Mouse (Mus musculus): ENCODE measurements at regions not wholly inside any gene's neighbourhood (a gene's known extent, or its start where the extent isn't known, plus 50 kb on each side); places are given as distances from the start of the nearest gene placed in this dataset.

GRCm38 (mm10) chr14:58387348-58388000, 317.1 kb downstream of the Fgf9 start:
- Histone ChIP-seq H3K4me1 (replicated peaks; ENCODE audit: control insufficient read depth, insufficient read depth, low read length) (peaks cover 6% of the 10 kb centered on the region; the same call in 1 of the 2 replicates), H3K36me3 (ENCODE audit: control insufficient read depth, insufficient read depth, low read length) (no peaks in the 10 kb centered on the region), H3K4me2 (ENCODE audit: low read depth, low read length, severe bottlenecking) (no peak overlapping the region), H3K27ac (ENCODE audit: low read depth, low read length) (no peak overlapping the region), H3K4me3 (ENCODE audit: low read depth, low read length) (no peak overlapping the region), H3K9ac (ENCODE audit: low read length) (no peak overlapping the region), H3K9me3 (ENCODE audit: control insufficient read depth, low read length) (no peaks in the 10 kb centered on the region), H3K27me3 (ENCODE audit: control insufficient read depth, insufficient read depth, low read length) (no peaks in the 10 kb centered on the region)
- DNase-seq (ENCODE audit: low spot score), result no peak
- no peak for ATAC-seq (replicated peaks; ENCODE audit: low FRiP score)
- 72% methylated on average over 9 of the region's 9 CpGs for WGBS

GRCm38 (mm10) chr14:58375056-58375455, 304.7 kb downstream of the Fgf9 start:
- Histone ChIP-seq H3K4me3 (ENCODE audit: low read depth, low read length) (no peak overlapping the region), H3K9ac (ENCODE audit: low read length) (no peak overlapping the region), H3K27ac (ENCODE audit: low read depth, low read length) (no peak overlapping the region), H3K9me3 (ENCODE audit: control insufficient read depth, low read length) (no peaks in the 10 kb centered on the region; the same call in 1 of the 2 replicates), H3K4me1 (replicated peaks; ENCODE audit: control insufficient read depth, insufficient read depth, low read length) (no peaks in the 10 kb centered on the region), H3K27me3 (ENCODE audit: control insufficient read depth, insufficient read depth, low read length) (no peaks in the 10 kb centered on the region), H3K4me2 (ENCODE audit: low read depth, low read length, severe bottlenecking) (no peak overlapping the region), H3K36me3 (ENCODE audit: control insufficient read depth, insufficient read depth, low read length) (no peaks in the 10 kb centered on the region)
- DNase-seq (ENCODE audit: low spot score) (no peak), ATAC-seq (replicated peaks; ENCODE audit: low FRiP score) (no peak)

GRCm38 (mm10) chr14:58356824-58357223, 286.5 kb downstream of the Fgf9 start:
- Histone ChIP-seq H3K27me3 (ENCODE audit: control insufficient read depth, insufficient read depth, low read length) (no peaks in the 10 kb centered on the region), H3K9me3 (ENCODE audit: control insufficient read depth, low read length) (no peaks in the 10 kb centered on the region), H3K9ac (ENCODE audit: low read length) (no peak overlapping the region), H3K27ac (ENCODE audit: low read depth, low read length) (no peak overlapping the region), H3K4me3 (ENCODE audit: low read depth, low read length) (no peak overlapping the region), H3K36me3 (ENCODE audit: control insufficient read depth, insufficient read depth, low read length) (no peaks in the 10 kb centered on the region), H3K4me1 (replicated peaks; ENCODE audit: control insufficient read depth, insufficient read depth, low read length) (no peaks in the 10 kb centered on the region), H3K4me2 (ENCODE audit: low read depth, low read length, severe bottlenecking) (no peak overlapping the region)
- 78% methylated on average over 2 of the region's 2 CpGs for WGBS
- ATAC-seq (replicated peaks; ENCODE audit: low FRiP score), result no peak
- DNase-seq (ENCODE audit: low spot score), result no peak

- no peaks in the 10 kb centered on the region for H3K4me1 ChIP-seq (replicated peaks; ENCODE audit: control insufficient read depth, insufficient read depth, low read length)
- H3K4me2 ChIP-seq (ENCODE audit: low read depth, low read length, severe bottlenecking), result no peak overlapping the region
- H3K9me3 ChIP-seq (ENCODE audit: control insufficient read depth, low read length), result no peaks in the 10 kb centered on the region
- H3K27ac ChIP-seq (ENCODE audit: low read depth, low read length), result no peak overlapping the region
- no peaks in the 10 kb centered on the region for H3K27me3 ChIP-seq (ENCODE audit: control insufficient read depth, insufficient read depth, low read length)
- no peaks in the 10 kb centered on the region for H3K36me3 ChIP-seq (ENCODE audit: control insufficient read depth, insufficient read depth, low read length)
- ATAC-seq (replicated peaks; ENCODE audit: low FRiP score) (no peak), DNase-seq (ENCODE audit: low spot score) (no peak)
- H3K4me3 ChIP-seq (ENCODE audit: low read depth, low read length), result no peak overlapping the region
- H3K9ac ChIP-seq (ENCODE audit: low read length), result no peak overlapping the region
Measured at GRCm38 (mm10) chr14:58352986-58353385, 282.6 kb downstream of the Fgf9 start.

- 60% methylated on average over 14 of the region's 14 CpGs for WGBS
- no peak overlapping the region for H3K9ac ChIP-seq (ENCODE audit: low read length)
- no peaks in the 10 kb centered on the region for H3K36me3 ChIP-seq (ENCODE audit: control insufficient read depth, insufficient read depth, low read length)
- H3K27ac ChIP-seq (ENCODE audit: low read depth, low read length), result no peak overlapping the region
- H3K27me3 ChIP-seq (ENCODE audit: control insufficient read depth, insufficient read depth, low read length), result no peaks in the 10 kb centered on the region
- no peaks in the 10 kb centered on the region for H3K9me3 ChIP-seq (ENCODE audit: control insufficient read depth, low read length)
- ATAC-seq (replicated peaks; ENCODE audit: low FRiP score), result no peak
- H3K4me1 ChIP-seq (replicated peaks; ENCODE audit: control insufficient read depth, insufficient read depth, low read length), result no peaks in the 10 kb centered on the region
- no peak overlapping the region for H3K4me2 ChIP-seq (ENCODE audit: low read depth, low read length, severe bottlenecking)
- DNase-seq (ENCODE audit: low spot score), result no peak
- H3K4me3 ChIP-seq (ENCODE audit: low read depth, low read length), result no peak overlapping the region
Measured at GRCm38 (mm10) chr14:58336148-58336547, 265.8 kb downstream of the Fgf9 start.

- ATAC-seq (replicated peaks; ENCODE audit: low FRiP score), result no peak
- no peak overlapping the region for H3K4me2 ChIP-seq (ENCODE audit: low read depth, low read length, severe bottlenecking)
- no peak overlapping the region for H3K4me3 ChIP-seq (ENCODE audit: low read depth, low read length)
Measured at GRCm38 (mm10) chr14:58323164-58323563, 252.8 kb downstream of the Fgf9 start.

GRCm38 (mm10) chr14:58322461-58322860, 252.1 kb downstream of the Fgf9 start:
- Histone ChIP-seq H3K9ac (ENCODE audit: low read length) (no peak overlapping the region), H3K27ac (ENCODE audit: low read depth, low read length) (no peak overlapping the region), H3K4me2 (ENCODE audit: low read depth, low read length, severe bottlenecking) (no peak overlapping the region), H3K4me3 (ENCODE audit: low read depth, low read length) (no peak overlapping the region), H3K27me3 (ENCODE audit: control insufficient read depth, insufficient read depth, low read length) (no peaks in the 10 kb centered on the region), H3K36me3 (ENCODE audit: control insufficient read depth, insufficient read depth, low read length) (no peaks in the 10 kb centered on the region), H3K4me1 (replicated peaks; ENCODE audit: control insufficient read depth, insufficient read depth, low read length) (no peaks in the 10 kb centered on the region), H3K9me3 (ENCODE audit: control insufficient read depth, low read length) (no peaks in the 10 kb centered on the region)
- DNase-seq (ENCODE audit: low spot score), result no peak
- 82% methylated on average over 4 of the region's 4 CpGs for WGBS
- no peak for ATAC-seq (replicated peaks; ENCODE audit: low FRiP score)

More at GRCm38 (mm10) chr14:58323164-58323563, 252.8 kb downstream of the Fgf9 start:
- WGBS, result 93% methylated on average over 6 of the region's 6 CpGs
- no peaks in the 10 kb centered on the region for H3K27me3 ChIP-seq (ENCODE audit: control insufficient read depth, insufficient read depth, low read length)
- no peak overlapping the region for H3K9ac ChIP-seq (ENCODE audit: low read length)
- H3K9me3 ChIP-seq (ENCODE audit: control insufficient read depth, low read length), result no peaks in the 10 kb centered on the region
- no peak overlapping the region for H3K27ac ChIP-seq (ENCODE audit: low read depth, low read length)
- no peaks in the 10 kb centered on the region for H3K36me3 ChIP-seq (ENCODE audit: control insufficient read depth, insufficient read depth, low read length)
- DNase-seq (ENCODE audit: low spot score), result no peak
- H3K4me1 ChIP-seq (replicated peaks; ENCODE audit: control insufficient read depth, insufficient read depth, low read length), result no peaks in the 10 kb centered on the region

- ATAC-seq (replicated peaks; ENCODE audit: low FRiP score), result no peak
- Histone ChIP-seq H3K9me3 (ENCODE audit: control insufficient read depth, low read length) (no peaks in the 10 kb centered on the region), H3K36me3 (ENCODE audit: control insufficient read depth, insufficient read depth, low read length) (no peaks in the 10 kb centered on the region), H3K4me1 (replicated peaks; ENCODE audit: control insufficient read depth, insufficient read depth, low read length) (no peaks in the 10 kb centered on the region), H3K27ac (ENCODE audit: low read depth, low read length) (no peak overlapping the region), H3K4me3 (ENCODE audit: low read depth, low read length) (no peak overlapping the region), H3K9ac (ENCODE audit: low read length) (no peak overlapping the region), H3K27me3 (ENCODE audit: control insufficient read depth, insufficient read depth, low read length) (no peaks in the 10 kb centered on the region), H3K4me2 (ENCODE audit: low read depth, low read length, severe bottlenecking) (no peak overlapping the region)
- no peak for DNase-seq (ENCODE audit: low spot score)
- WGBS, result 85% methylated on average over 10 of the region's 10 CpGs
Measured at GRCm38 (mm10) chr14:58321875-58322274, 251.5 kb downstream of the Fgf9 start.

- Histone ChIP-seq H3K27ac (ENCODE audit: low read depth, low read length) (no peak overlapping the region), H3K4me1 (replicated peaks; ENCODE audit: control insufficient read depth, insufficient read depth, low read length) (no peaks in the 10 kb centered on the region), H3K9ac (ENCODE audit: low read length) (no peak overlapping the region), H3K9me3 (ENCODE audit: control insufficient read depth, low read length) (no peaks in the 10 kb centered on the region), H3K36me3 (ENCODE audit: control insufficient read depth, insufficient read depth, low read length) (no peaks in the 10 kb centered on the region), H3K4me2 (ENCODE audit: low read depth, low read length, severe bottlenecking) (no peak overlapping the region), H3K27me3 (ENCODE audit: control insufficient read depth, insufficient read depth, low read length) (no peaks in the 10 kb centered on the region), H3K4me3 (ENCODE audit: low read depth, low read length) (no peak overlapping the region)
- WGBS, result 81% methylated on average over 5 of the region's 5 CpGs
- DNase-seq (ENCODE audit: low spot score) (no peak), ATAC-seq (replicated peaks; ENCODE audit: low FRiP score) (no peak)
Measured at GRCm38 (mm10) chr14:58321234-58321633, 250.9 kb downstream of the Fgf9 start.

Measured in forebrain, embryonic 11.5 days (tissue).